In the genomic region with DNA sequence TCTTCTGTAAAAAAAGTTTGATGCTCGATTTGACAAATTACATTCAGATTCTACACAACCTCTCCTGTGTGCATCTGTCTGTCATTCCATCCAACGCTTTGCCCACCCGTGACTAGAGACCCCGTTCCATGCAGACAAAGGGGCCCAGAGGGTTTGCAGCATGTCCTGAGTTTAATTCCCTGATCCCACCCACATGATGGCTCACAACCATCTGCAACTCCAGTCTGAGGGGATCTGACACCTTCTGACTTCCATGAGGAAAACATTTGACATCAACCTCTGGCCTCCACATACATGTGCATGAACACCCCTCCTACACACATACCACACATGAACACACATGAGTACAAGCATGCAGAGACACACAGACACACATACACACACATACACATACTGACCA, we compare ENCODE assay signal across 17 mouse cellular contexts.
"Had no signal": no experiment of that assay in that cellular context is flagged by ENCODE, and none has a peak within 500 bp of the region (broad histone marks: within the 10 kb centered on the region; RNA-seq: fewer than 3 reads in every experiment).

No protein-coding gene starts in this region.

- H3K4me1 ChIP-seq: kidney, embryonic 15.5 days; limb, embryonic 10.5 days; limb, embryonic 13.5 days; liver, embryonic 12.5 days; liver, embryonic 15.5 days; lung, embryonic 15.5 days had no signal

- DNase-seq: kidney, postnatal 14 days; kidney, postnatal 4 days; liver; lung, adult 18-20 months; lung, postnatal 10 days; lung, postnatal 36 days; midbrain, embryonic 14.5 days; thymus, adult 18-20 months; thymus, postnatal 36 days had no signal

- H3K4me3 ChIP-seq: kidney, embryonic 15.5 days; limb, embryonic 10.5 days; limb, embryonic 13.5 days; liver, embryonic 12.5 days; liver, embryonic 15.5 days; lung, embryonic 15.5 days; megakaryocyte, embryonic 14.5 days had no signal

- H3K27ac ChIP-seq: kidney, embryonic 15.5 days; limb, embryonic 10.5 days; limb, embryonic 13.5 days; liver, embryonic 12.5 days; liver, embryonic 15.5 days; lung, embryonic 15.5 days had no signal

- H3K4me2 ChIP-seq: kidney, embryonic 15.5 days; limb, embryonic 13.5 days; liver, embryonic 12.5 days; liver, embryonic 15.5 days; lung, embryonic 15.5 days; midbrain, embryonic 11.5 days had no signal

- ATAC-seq: liver, embryonic 12.5 days had no signal

- H3K9me3 ChIP-seq: limb, embryonic 10.5 days; liver, embryonic 12.5 days; liver, embryonic 15.5 days had no signal

- H3K27me3 ChIP-seq: kidney, embryonic 15.5 days; limb, embryonic 13.5 days; liver, embryonic 12.5 days; liver, embryonic 15.5 days; lung, embryonic 15.5 days; megakaryocyte, embryonic 14.5 days had no signal

- H3K9ac ChIP-seq: kidney, embryonic 15.5 days; limb, embryonic 13.5 days; liver, embryonic 12.5 days; liver, embryonic 15.5 days; lung, embryonic 15.5 days had no signal

- H3K36me3 ChIP-seq: liver, embryonic 15.5 days had no signal
